Comparison of ENCODE assay signal across 15 mouse cellular contexts in genomic region chr6:55214541-55214940, GRCm38 (mm10). TPM values are rescaled to one million over a fixed set of nuclear protein-coding genes. Genes with fewer than 3 reads are reported as not detected.
A peak's percentile ranks its signal among the peaks of the same experiment; 100 is the strongest.
DNase-seq lines count a peak whose midpoint lies in the region; ATAC-seq lines count a peak whose summit lies in the region.
"Had no signal": no experiment of that assay in that cellular context is flagged by ENCODE, and none has a peak within 500 bp of the region (broad histone marks: within the 10 kb centered on the region; RNA-seq: fewer than 3 reads in every experiment).

No protein-coding gene starts in this region.

- no peak overlapping the region for H3K9ac ChIP-seq in heart, embryonic 12.5 days
- no peak overlapping the region for H3K9ac ChIP-seq in hindbrain, embryonic 12.5 days
- H3K9ac ChIP-seq: forebrain, embryonic 13.5 days; heart, embryonic 13.5 days; neural tube, embryonic 15.5 days had no signal

- H3K4me1 ChIP-seq in heart, embryonic 12.5 days (replicated peaks): no peaks in the 10 kb centered on the region; the same call in 1 of the 2 replicates
- H3K4me1 ChIP-seq in hindbrain, embryonic 12.5 days: no peaks in the 10 kb centered on the region
- H3K4me1 ChIP-seq: forebrain, embryonic 13.5 days; neural tube, embryonic 15.5 days had no signal

- WGBS in heart, embryonic 12.5 days: 47% methylated on average over 3 of the region's 3 CpGs
- WGBS in hindbrain, embryonic 12.5 days: 72% methylated on average over 3 of the region's 3 CpGs

- H3K4me2 ChIP-seq in heart, embryonic 12.5 days: no peak overlapping the region
- no peak overlapping the region for H3K4me2 ChIP-seq in hindbrain, embryonic 12.5 days (replicated peaks)
- H3K4me2 ChIP-seq: forebrain, embryonic 13.5 days; heart, embryonic 13.5 days; neural tube, embryonic 15.5 days had no signal

- no peaks in the 10 kb centered on the region for H3K27me3 ChIP-seq in heart, embryonic 12.5 days (replicated peaks)
- H3K27me3 ChIP-seq in hindbrain, embryonic 12.5 days: no peaks in the 10 kb centered on the region
- H3K27me3 ChIP-seq: forebrain, embryonic 13.5 days; heart, embryonic 13.5 days; neural tube, embryonic 15.5 days had no signal

- no peak overlapping the region for H3K4me3 ChIP-seq in heart, embryonic 12.5 days
- no peak overlapping the region for H3K4me3 ChIP-seq in hindbrain, embryonic 12.5 days
- H3K4me3 ChIP-seq: forebrain, embryonic 13.5 days; heart, embryonic 13.5 days; neural tube, embryonic 15.5 days had no signal

- peak; percentile 42 to 76 for DNase-seq in heart, adult 18-20 months
- DNase-seq in testis, postnatal 14 days (ENCODE audit: low spot score): peak; percentile 67
- DNase-seq in testis, postnatal 10 days (ENCODE audit: low spot score): no peak
- DNase-seq in heart, postnatal 25 days (ENCODE audit: low spot score): peak; percentile 62
- DNase-seq in lung, postnatal 25 days (ENCODE audit: low spot score): peak; percentile 54
- DNase-seq in layer of hippocampus, adult 18-20 months (ENCODE audit: low spot score in 2 of 2): no peak
- DNase-seq: cerebellum, adult 8-10 months had no signal

- ATAC-seq in heart, embryonic 12.5 days (ENCODE audit: insufficient number of reproducible peaks, low FRiP score): no peak
- no peak for ATAC-seq in hindbrain, embryonic 12.5 days (ENCODE audit: low FRiP score)
- ATAC-seq: forebrain, embryonic 13.5 days; inflammation-experienced regulatory T-cells, adult 6 months; midbrain, embryonic 16.5 days had no signal

- no peak overlapping the region for H3K27ac ChIP-seq in heart, embryonic 12.5 days (ENCODE audit: poor library complexity, severe bottlenecking)
- H3K27ac ChIP-seq in hindbrain, embryonic 12.5 days: no peak overlapping the region
- H3K27ac ChIP-seq: forebrain, embryonic 13.5 days; heart, embryonic 13.5 days; neural tube, embryonic 15.5 days; stomach, postnatal 0 days had no signal

- intact Hi-C loops in heart, postnatal 25 days (cut with DNase I): no loop called here

- no peaks in the 10 kb centered on the region for H3K9me3 ChIP-seq in heart, embryonic 12.5 days (replicated peaks)
- H3K9me3 ChIP-seq in hindbrain, embryonic 12.5 days (replicated peaks): no peaks in the 10 kb centered on the region
- H3K9me3 ChIP-seq: forebrain, embryonic 13.5 days; heart, embryonic 13.5 days; neural tube, embryonic 15.5 days had no signal

- peaks cover 23% of the 10 kb centered on the region for H3K36me3 ChIP-seq in heart, embryonic 12.5 days
- peaks cover 16% of the 10 kb centered on the region; the same call in 1 of the 2 replicates for H3K36me3 ChIP-seq in hindbrain, embryonic 12.5 days

RNA-seq across cellular contexts. Expression of gene Mindy4, which starts 11.4 kb away (rescaled TPM):
- total RNA-seq in heart, adult 18-20 months (2021): 1 to 10 TPM; 3.7 to 6.7 TPM
- 6.3 and 7.8 TPM in 2 replicates for polyA plus RNA-seq in heart, embryonic 12.5 days (2016; fragmentation: Nextera tagmentation; extraction: Ambion mirVana)
- 1 to 10 TPM; 4.1 to 4.4 TPM for total RNA-seq in heart, postnatal 25 days (2021)
- total RNA-seq in layer of hippocampus, adult 18-20 months (2021): 10 to 100 TPM in 1 of 2 experiments, 1 to 10 TPM in 1; 9.5 to 12.6 TPM
- polyA plus RNA-seq in hindbrain, embryonic 12.5 days (2016; fragmentation: Nextera tagmentation; extraction: Ambion mirVana): 11.2 and 13.9 TPM in 2 replicates
- polyA plus RNA-seq: inflammation-experienced regulatory T-cells, adult 6 months had no signal

RNA-seq across cellular contexts. Expression of gene Inmt, which starts 39.7 kb away (rescaled TPM):
- total RNA-seq in heart, adult 18-20 months (2021): 10 to 100 TPM; 31.1 to 33.0 TPM
- 0.23 TPM in 1 of 2 replicates, not detected in the other for polyA plus RNA-seq in heart, embryonic 12.5 days (2016; fragmentation: Nextera tagmentation; extraction: Ambion mirVana)
- total RNA-seq in heart, postnatal 25 days (2021): 10 to 100 TPM in 1 of 2 experiments, 1 to 10 TPM in 1; 9.5 to 10.2 TPM
- 1 to 10 TPM; 1.4 to 1.8 TPM for total RNA-seq in layer of hippocampus, adult 18-20 months (2021)
- polyA plus RNA-seq in hindbrain, embryonic 12.5 days (2016; fragmentation: Nextera tagmentation; extraction: Ambion mirVana): 0.29 TPM in 1 of 2 replicates, not detected in the other
- polyA plus RNA-seq: forebrain, embryonic 13.5 days; inflammation-experienced regulatory T-cells, adult 6 months; midbrain, embryonic 16.5 days; neural tube, embryonic 15.5 days had no signal

Comparison
In these comparisons a context has a peak if more than half of its experiments do, and no peak if none do; other contexts are left out.
1. DNase-seq: peak in heart, adult 18-20 months (2 of 2), testis, postnatal 14 days (single experiment), heart, postnatal 25 days (single experiment) and lung, postnatal 25 days (single experiment); none in testis, postnatal 10 days (single experiment) and layer of hippocampus, adult 18-20 months (0 of 2).